Mouse (Mus musculus) heart, adult 11 months (tissue): Measurements from ENCODE around the gene Ptprm.
A peak's percentile ranks its signal among the peaks of the same experiment; 100 is the strongest.

ENCODE experiments used
- DNase-seq: peaks from one replicate; pipeline ENCODE4 v3.0.0; 2022

Gene Ptprm

DNA sequence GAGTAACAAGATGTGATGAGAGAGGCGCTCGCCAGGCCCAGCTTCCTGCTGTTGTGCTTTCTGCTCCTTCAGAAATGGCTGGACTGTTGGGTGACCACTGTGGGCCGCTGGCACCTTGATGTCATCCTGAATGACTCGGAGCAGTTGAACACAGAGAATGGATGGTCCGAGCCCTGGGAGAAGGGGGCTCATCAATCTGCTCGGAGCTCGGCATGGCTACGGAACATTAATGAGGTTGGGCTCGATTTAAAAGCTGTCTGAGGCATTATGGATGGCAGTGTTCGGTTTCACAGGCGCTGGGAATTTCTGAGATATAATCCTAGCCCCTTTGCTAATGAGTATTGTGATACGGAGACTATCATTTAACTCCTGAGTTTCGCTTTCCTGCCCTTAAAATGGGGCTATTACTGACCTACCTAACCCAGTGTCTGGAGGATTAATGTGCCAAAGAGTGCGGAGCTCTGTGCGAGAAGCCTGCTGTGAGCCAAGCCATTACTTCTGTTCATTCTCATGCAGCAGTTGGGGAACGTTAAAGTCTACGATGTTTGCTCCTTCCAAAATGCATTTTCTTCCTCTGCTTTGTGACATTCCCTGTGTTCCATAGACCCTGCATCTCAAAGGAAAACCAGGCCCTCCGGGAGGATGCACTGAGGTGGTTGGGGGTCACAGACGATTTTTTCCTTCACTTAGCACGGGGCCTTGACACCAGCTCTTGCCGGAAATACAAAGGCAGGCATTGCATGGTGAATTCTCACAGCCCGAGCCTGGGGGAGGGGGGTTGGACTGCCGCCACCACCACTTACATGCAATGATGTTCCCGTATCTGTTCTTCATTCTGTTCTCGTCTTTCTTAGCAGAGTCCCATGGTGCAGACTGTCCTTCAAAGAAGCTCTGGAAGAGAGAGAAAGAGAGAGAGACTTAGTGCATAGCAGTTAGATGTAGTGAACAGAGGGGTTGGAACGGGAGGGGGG lies 592.6 kb downstream of the Ptprm start:
- peak; percentile 70 for DNase-seq

DNA sequence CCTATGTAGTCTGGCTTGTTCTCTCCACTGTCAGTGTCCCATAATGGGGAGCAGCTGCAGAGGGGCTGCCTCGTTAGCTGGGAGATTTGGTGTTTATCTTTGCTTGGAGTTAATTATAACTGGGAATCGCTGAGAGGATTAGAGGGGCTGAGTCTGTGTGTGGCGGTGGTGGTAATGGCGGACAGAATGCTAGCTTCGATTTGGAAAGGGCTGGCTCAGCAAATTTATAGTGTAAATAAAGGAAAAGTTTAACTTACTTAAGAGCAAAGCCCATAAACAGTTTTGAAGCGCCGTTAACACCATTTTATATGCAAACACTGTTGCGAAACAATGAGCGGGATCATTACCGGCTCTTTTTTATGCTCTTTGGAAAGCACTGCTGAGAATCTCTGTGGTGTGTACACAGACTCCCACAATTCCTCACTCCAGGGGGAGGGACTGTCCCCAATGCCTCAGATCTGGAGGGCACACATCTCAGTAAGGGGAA lies 597.2 kb downstream of the Ptprm start:
- peak; percentile 16 for DNase-seq

DNA sequence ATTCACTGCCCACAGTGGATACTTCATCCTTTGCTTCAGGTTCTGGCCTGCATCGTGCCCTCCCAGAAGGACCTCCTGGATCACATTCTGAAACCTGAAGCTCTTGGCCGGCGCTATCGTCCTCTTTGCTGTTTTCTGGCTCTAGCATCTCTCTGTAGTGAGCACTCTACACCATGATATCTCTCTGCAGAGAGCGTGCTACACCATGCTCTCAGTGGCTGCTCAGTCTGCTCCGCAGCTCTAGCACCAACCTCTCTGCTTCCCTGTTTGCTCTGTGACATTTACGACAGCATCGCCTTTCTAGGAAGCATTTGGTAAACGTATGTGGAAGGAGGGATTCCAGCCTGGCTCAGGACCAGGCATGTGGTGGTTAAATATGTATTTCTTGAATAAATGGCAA lies 597.8 kb downstream of the Ptprm start:
- DNase-seq = peak; percentile 52

DNA sequence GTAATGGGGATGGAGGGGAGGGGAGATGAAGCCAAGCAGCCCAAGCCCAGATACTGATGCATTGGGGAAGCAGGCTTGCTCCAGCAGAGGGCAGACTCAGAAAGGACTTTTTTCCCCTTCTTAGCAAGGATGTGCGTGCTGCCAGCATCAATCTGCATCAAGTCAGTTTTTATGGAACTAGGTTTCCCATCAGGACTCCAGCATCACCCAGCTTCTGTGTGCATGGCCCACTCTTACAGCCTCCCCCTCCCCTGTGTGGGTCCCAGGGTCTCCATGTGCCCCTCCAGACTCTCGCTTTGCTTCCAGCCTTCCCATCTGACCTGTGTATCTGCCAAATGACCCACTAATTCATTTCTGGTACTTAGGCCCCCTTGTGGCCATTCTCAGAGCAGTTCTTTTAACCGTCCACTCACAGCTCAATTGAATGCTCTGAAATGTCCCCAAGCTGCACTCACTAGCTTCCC lies 599.0 kb downstream of the Ptprm start:
- peak; percentile 87 for DNase-seq

DNA sequence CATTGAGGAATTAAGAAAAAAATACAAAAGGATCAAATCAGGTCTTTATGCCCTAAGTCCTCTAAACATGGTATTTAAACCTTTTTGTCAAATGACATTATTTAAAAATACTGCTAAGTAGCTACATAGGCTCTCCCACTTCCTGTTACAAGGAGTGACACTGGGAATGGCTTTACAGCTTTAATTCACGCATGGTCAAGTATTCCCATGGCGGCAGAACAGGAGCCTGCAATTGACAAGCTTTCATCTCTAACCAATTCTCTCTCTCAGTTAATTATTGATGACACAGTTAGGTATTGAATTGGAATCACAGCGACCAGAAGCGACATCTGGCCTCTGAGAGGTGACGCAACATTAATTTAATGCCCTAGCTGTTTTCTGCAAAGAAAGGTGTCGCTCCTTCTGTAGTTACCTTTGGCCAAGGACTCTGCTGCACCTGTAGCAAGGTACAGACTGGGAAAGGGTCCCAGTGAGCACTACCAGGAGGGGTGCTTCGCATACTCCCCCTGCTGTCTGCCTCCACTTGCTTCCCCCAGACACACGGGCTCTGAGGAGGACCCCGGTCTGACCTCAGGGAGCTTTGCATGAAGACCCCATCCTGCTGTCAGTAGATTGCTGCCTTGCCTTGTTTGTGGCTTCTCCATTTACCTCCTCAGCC lies 599.9 kb downstream of the Ptprm start:
- peak; percentile 86 for DNase-seq

DNA sequence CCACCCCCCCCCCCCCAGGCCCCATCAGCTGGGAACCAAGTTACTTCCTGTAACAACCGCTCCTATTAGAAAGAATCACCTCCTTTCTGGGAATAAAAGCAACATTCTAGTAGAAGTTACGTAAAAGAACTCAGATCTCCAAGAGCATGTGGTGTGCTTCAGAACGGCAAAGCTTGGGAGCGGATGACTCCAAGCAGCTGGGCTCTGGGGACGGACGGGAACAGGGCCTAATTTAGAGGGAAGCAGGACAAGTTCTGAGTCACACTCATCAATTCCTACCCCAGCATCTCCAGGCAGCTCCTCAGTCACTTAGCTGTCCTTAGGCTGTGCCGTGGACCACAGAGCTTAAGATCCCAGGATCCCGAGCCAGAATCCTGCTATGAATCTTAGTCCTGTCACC lies 602.5 kb downstream of the Ptprm start:
- peak; percentile 98 for DNase-seq

DNA sequence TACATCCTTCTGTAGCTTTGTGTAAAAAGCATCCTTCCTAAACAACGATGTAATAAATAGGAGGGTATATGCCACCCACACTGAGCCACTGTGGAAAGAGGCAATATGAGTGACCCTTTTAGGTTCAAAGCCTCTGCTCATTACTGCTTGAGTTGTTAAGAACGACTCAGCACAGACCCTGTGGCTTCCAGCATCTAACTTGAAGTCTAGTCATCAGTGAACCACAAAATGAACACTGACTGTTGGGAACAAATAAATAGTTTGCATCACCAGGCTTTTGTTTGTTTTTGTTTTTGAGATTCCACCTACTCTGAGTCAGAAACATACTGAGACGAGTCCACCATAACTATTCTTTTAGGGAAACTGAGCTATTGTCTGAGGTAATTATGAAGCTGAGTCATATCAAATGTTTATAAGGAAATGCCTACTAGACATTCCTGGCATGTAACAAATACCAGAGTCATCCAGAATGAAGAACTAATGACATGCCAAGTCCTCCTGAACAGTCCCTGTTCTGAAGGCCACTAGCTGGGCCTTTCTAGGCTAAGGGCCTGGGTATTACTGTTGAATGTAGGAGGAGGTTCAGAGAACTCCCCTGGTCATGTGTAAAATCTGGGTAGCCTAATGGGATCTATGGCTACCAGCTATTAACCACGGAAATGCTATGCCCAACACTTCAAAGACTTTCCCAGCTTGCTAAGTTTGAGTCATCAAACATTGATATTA lies 603.6 kb downstream of the Ptprm start:
- DNase-seq = peak; percentile 72

DNA sequence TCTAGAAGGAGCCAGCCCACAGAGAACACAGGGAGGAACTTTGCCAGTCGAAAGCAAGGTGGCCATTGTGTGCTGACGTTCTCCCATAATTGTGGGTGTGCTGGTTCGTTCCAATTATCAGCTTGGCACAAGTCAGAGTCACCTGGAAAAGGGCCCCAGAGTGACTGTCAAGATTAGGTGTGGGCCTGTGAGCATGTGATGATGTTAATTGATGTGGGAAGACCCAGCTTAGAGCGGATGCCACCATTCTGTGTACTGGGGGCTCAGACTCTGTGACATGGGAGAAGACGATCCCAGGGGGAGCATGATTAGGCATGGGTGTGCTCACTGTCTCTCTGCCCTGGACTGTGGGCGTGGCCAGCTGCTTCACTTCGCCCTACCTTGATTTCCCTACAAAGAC lies 604.3 kb downstream of the Ptprm start:
- peak; percentile 54 for DNase-seq

DNA sequence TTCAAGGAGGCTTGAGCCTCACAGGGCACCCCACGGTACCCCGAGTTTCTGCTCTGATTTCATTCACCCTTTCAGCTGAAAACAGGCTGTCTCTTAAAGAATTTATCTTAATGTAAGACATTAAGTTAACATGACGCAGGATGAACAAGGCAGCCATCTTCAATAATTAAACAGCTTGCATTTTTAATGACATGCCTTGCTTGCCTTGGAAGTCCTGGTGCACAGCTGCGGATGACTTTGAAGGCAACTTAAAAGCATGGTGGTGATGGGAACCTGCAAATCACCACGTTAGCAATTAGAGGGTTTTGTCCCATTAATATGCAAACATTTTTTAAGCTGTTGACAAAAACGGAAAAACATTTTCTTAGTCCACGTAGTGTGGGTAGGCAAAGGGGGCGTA lies 607.8 kb downstream of the Ptprm start:
- DNase-seq = peak; percentile 68

DNA sequence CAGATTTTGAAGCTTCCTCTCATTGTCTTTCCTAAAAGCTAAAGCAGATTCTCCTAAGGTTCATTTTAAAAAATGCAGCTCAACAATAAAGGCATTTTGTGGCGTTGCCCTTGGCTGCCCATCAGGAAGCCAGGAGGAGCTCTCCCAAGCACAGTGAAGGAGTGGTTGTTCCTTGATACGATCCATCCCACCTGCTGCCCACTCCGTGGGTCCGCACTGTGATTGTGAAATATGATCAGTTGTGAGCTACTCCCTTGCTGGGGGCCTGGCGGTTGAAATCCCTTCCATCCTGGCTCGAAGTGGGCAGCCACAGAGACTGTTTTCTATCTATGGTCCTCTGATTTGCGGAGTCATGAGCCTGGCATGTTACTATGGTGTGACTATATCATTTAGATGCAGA lies 610.9 kb downstream of the Ptprm start:
- peak; percentile 71 for DNase-seq

DNA sequence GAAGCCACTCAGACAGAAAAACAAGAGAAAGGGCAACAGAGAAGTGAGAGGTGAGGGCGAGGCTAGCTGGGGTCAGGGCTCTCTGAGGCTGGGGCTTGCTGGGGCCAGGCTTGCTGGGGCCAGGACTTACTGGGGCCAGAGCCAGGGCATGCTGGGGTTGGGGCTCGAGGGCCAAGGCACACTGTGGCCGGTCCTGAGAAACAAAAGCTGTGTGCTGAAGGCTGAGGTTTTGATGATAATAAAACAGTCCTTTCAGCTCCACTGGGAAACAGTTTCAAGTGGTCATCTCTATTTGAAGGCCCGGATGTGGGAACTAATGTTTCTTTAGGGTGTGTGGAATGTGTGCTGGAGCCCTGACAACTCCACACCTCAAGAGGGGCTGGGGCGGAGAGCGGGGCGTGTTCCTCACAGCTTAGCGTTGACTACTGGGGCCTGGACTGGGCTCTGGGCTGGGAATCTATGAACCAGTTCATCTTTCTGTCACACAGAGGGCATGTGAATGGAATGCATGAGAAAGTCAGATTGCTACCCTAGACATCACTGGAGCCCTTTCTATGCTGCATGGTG lies 615.4 kb downstream of the Ptprm start:
- DNase-seq = peak; percentile 85

DNA sequence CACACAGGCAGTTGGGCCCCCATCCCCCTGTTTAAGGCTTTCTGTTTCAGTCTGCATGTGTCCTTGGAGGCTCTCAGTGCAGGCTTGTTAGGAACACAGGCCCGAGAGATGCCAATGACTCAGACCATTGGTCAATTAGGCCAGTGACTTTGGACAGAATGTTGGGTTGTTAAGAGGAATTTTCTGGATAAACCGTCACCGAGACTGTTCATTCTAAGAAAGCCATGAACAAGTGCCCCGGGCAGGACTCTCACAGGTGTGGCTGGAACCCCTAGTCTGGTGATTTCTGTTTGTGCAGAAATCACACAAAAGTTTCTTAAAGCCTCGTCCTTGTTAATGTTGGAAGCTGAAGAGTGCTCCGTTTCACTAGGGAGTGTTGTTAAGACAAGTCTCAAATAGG lies 615.9 kb downstream of the Ptprm start:
- no peak for DNase-seq

DNA sequence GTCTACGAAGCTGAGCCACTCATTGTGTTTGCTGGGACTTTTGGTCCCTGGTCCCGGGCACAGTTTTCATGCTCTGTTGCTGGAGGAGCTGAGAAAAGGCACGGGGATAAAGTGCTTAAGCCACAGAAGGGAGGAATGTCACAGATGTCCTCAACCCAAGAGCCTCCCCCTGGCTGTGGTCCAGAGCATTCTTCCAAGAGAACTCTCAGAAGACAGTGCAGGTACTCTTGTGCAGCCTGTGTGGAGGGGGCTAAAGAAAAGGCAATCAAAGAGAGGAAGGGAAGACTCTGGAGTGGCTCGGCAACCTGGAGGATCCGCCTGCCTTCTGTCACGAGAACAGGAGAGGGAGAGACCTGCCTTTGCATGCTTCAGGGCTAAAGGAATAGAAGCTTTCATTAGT lies 617.8 kb downstream of the Ptprm start:
- peak; percentile 72 for DNase-seq

DNA sequence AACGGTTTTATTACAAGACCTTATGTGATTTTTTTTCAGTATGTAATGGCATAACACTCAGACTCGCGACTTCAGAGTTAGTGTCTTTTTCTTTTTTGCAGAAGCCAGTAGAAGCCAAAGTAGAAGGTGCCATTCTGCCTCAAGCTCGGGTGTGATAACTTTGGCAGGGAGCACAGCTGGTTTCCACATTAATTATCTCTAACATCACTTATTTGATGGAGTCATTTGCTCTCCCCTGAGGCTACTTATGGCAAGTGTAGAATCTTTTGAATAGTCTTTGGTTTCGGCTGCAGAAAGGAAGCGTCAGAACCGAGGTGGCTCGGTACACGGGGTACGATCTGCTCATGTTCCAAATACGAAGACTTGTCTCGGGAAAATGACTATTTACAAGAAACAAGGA lies 620.7 kb downstream of the Ptprm start:
- DNase-seq = peak; percentile 80

DNA sequence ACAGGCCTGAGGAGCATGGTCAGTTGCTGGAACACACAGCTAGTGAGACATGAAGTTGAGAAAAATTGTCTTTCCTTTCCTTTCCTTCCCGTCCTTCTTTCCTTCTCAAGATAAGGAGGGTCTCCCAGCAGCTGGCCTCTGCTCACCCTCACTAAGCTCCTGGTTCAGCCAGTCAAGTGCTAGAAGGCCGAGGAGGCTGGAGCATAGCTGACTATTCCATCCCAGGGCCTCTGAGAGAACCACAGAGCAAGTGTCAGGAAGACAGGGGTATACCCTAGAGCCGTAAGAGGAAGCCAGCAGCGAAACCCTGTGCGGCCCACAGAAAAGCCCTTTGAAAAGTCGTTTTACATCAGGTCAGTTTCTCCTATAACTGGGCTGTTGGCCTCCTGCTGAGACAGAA lies 624.3 kb downstream of the Ptprm start:
- peak; percentile 73 for DNase-seq

DNA sequence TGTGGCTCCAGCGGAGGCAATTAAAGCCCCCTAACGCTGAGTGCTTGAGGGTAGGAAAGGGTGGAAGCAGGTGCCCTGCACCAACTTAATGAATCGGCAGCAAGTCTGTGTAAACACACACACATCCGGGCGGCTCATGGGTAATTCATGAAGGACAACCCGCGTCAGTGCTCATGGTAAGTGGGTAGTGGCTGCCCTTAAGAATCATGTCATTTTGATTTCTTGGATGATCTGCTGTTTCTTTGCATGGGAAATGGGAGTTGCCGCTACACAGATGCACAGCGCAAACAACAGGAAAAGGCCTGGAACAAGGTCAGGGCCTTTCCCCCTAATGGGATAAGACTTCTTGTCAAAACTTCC lies 633.3 kb downstream of the Ptprm start:
- DNase-seq = peak; percentile 84

DNA sequence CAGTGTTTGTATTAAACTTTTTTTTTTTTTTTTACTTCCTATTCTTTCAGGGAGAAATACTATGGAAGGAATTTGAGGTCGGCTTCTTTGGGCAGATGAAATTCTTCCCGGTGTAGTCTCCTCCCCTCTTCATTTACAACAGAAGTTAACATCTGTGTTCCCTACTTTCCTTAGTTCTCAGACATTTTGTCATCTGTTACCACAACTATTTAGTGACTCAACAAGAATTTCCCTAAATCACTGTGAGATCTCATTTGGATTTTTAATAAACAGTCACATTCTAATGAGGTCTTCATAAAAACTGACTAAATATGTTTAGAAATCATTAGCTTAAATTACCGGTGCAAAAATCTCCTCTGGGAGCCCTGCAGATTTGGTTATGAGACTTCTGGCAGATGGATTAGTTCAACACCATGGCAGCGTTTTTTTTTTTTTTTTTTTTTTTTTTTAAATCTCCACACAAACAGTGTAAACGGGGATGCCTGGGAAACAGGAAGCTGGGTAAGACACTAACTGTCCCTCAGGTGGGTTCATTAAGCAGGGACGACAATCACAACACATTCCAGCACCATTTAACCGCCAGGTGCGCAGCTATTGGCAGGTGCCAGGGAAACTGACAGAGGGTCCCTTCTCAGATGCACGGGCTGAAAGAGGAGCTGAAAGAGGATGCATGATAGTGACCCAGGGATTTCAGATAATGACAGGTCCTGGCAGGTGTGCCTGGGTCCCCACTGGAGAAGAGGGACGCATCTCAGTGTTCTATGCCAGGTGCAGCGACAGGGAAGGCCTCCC lies 633.9 kb downstream of the Ptprm start:
- no peak for DNase-seq

DNA sequence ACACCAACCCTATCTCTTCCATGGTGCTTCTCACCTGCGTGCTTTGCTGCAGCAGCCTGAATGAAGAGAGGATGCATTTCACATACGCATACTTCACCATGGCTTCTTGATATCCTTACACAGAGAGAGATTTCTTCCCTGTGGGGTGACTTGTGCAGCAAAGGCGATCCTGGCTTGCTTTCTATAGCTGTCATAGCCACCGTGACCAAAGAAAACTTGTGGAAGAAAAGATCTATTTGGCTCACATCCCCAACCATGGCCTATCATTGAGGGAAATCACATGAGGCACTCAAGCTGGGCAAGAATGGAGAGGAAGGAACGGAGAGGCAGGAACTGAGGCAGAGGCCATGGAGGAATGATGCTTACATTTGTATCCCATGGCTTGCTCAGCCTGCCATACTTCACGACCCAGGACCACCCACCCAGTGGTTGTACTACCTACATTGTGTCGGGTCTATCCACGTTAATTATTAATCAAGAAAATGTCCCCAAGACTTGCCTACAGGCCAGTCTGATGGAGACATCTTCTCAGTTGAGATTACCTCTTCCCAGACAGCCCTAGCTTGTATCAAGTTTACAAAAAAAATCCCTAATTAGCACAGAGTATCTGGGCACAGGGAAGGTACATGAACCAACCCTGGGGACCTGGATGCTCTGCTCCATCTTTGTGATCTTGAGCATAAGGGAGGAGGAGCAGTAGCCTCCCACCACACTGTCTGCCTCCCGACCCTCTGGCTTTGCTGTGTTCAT lies 641.6 kb downstream of the Ptprm start:
- peak; percentile 78 for DNase-seq

DNA sequence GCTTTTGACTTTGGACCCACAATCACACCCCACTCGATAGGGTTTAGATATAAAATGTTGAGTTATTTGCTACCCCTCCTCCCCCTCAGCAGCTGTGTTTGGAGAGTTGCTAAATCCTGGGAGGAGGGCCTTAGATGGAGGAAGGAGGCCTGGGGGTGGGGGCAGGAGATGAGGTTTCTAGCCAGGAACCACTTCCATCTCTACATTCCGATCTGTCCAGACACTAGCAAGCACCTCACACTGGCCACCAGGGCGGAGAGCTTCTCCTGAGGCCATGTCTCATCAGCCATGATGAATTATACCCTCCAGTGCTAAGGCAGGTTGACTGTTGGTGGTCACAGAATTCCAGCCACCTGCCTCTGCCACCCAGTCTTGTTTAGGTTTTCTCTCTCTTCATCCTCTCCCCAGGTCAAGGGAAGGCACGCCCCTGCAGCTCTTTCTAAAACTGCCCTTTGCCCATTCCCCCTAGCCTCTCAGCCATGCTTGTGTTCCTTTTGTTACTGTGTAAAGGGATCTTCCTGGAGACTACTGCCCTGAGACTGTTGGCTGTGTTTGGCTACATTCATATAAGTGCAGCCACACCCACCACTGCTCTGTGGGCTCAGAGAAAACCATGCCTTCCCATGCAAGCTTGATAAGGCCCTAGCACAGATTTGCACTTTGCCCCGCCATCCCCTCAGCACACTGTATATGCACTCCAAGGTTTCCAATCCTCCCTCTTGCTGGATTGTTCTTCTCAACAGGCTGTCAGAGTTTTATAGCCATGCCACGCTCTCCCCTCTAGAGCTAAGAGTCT lies 642.8 kb downstream of the Ptprm start:
- DNase-seq = peak; percentile 89

DNA sequence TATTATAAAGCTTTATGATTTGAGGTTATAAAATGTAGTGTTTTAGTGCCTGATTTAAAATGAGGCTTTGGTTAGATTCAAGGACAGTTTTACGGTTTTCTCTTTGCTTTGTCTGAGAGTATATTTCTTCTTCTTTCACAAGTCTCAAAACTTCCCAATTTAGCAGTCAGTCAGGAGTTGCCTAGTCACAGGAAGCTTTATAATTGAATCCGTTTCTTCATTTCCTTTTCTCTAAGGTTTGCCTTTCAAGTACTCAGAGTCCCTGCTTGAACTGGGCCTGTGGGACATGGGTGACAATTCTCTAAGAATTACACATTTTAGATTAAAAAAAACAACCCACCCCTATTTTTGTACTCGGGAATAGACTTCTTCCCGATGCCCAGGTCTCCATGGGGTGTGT lies 643.7 kb downstream of the Ptprm start:
- no peak for DNase-seq

DNA sequence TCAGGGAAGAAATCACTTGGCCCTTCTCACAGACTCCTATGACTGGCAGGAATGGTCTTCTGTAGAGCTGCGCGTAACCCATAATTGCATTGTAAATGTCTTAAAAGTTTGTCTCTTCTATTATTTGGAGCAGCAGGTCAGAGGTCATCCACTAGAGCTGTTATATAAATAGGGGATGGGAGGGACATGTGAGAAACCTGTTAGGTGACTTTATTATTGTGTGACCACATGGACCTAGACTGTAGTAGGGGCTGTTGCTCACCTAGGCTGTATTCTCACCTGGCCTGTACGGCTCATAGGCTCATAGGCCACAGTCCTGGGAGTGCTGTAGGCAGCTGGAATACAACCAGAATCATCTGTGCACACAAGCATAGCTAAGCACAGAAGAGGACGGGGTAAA lies 645.5 kb downstream of the Ptprm start:
- no peak for DNase-seq
